Mouse (Mus musculus) retina, postnatal 7 days (tissue): ENCODE data around the gene P2ry2.

Source experiments
- DNase-seq: peaks from one replicate; pipeline ENCODE4 v3.0.0-alpha.2; 2012; ENCODE audit warnings: low read depth, low spot score

The P2ry2 gene

GRCm38 (mm10) chr7:100988092-100988491, 24.6 kb downstream of the P2ry2 start:
- DNase-seq, result no peak

DNA sequence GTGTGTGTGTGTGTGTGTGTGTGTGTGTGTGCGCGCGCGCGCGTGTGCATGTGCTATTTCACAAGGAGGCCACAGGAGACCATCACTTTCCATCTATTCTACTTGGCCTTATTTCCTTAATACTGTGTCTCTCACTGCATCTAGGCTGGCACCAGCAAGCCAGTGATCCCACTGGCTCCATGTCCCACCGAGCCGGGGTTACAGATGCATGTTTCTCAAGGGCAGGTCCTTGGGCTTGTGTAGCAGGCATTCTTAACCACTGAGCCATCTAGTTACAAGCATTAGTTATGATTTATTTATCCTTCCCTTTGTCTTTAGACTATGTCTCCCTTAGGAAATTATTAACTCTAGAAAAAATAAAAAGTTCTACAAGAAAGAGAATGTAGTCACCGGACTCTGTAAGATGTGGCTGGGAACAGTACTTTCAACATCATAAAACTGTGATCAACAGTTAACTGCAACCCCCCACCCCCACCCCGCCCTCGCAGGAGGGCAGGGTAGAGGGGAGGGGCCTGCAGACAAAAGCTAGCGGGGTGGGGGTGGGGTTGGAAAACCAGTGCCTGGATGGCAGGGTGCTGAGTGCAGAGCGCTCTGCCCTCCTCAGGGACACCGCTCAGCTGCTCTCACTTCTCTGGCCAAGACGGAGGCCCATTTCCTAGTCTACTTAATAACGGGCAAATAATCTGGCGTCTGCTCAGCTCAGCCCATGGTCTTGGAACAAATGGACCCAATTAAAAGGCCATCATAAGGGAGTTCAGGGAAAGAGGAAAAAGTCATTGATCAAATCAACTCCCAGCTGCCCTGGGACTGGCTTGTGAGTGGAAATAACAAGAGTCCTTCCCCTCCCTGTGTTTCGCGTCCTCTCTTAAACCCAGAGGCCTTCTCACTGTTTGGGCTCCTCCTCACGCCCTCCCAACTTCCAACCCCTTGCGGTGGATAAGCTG, 27.9 kb downstream of the P2ry2 start:
- DNase-seq, result no peak

DNA sequence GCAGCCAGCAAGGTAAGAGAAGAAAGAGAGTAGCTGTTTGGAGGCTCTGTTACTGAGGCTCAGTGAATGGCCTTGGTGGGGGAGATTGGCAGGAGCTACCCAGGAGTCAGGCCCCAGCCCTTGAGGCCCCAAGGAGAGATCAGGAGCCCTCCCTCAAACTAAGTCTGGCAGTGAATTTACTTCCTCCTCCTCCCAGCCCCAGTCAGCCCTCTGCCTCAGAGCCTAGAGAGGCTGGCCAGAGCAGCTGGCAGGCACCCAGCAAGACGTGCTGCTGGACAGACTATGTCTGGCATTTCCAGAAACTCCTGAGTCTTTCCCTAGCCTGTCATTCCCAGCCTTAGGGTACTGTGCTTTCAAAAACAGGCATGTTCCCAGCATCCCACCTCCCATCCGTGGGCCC, 33.5 kb downstream of the P2ry2 start:
- no peak for DNase-seq

- no peak for DNase-seq
Observed at GRCm38 (mm10) chr7:100978171-100978570, 34.5 kb downstream of the P2ry2 start.

- DNase-seq, result no peak
Observed at GRCm38 (mm10) chr7:100974135-100974903, 38.3 kb downstream of the P2ry2 start, which contains the start of gene P2ry6. Gene P2ry6, minus strand, starts transcription at chr7:100974649.

- no peak for DNase-seq
Observed at GRCm38 (mm10) chr7:100972875-100973274, 39.8 kb downstream of the P2ry2 start.

GRCm38 (mm10) chr7:100968874-100969659, 43.6 kb downstream of the P2ry2 start:
- DNase-seq, result no peak

DNA sequence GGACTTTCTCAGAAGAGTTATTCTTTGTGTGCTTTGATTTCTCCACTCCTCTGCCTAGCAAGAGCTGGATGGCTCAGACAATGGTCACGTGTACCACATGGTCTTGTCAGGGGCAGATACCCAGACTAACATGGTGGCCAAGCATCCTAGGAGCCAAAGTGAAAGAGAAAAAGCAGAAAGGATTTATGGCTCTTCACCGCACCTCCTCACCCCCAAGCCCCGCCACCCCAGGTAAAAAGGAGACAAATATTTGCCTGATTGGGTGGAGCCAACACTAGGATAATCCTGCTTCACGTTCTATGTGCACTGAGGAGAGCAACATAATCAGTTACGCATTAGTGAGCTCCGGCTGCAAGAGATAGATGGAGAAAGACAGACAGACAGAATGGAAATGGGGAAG, 44.3 kb downstream of the P2ry2 start:
- DNase-seq, result no peak

GRCm38 (mm10) chr7:100967850-100968249, 44.8 kb downstream of the P2ry2 start:
- no peak for DNase-seq

DNA sequence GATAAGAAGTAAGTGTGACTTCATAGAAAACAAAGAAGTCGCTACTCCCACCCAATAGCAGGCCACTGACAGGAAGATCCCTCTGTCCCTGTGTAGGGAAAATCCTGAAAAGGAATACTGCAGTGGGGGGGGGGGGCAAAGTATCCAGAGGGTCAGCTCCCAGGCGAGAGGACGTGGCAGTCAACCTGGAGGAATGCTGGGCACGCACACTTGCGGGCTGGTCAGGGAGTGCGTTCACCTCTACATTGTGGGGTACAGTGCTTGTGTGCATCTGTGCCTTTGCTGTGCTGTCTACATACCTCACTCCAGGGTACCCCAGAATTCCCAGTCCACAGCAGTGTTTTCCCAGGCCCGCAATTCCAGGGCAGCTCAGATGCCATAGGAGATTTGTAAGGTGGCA, 46.7 kb downstream of the P2ry2 start:
- no peak for DNase-seq

- peak; percentile 6 for DNase-seq
Observed at GRCm38 (mm10) chr7:100965079-100965478, 47.6 kb downstream of the P2ry2 start.

GRCm38 (mm10) chr7:100964242-100964641, 48.4 kb downstream of the P2ry2 start:
- no peak for DNase-seq

DNA sequence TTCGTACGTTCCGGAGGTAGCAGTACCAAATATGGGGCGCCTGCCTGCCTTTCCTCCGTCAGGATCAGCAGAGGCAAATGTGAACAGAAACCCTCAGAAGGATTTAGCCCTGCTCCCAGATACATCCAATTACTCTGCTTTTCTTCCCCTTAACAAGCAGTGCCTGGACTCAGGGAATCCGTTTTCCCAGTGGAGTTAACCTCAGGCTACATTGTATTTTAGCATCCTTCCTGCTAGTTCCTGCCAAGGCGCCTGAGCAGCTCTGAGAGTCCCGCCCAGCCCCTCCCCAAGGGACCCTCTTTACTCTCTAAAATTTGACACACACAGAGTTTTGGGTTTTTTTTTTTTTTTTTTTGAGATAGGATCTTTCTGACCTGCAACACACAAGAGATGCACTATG, 49.3 kb downstream of the P2ry2 start:
- no peak for DNase-seq

GRCm38 (mm10) chr7:100961146-100961545, 51.5 kb downstream of the P2ry2 start:
- DNase-seq, result no peak

- no peak for DNase-seq
Observed at GRCm38 (mm10) chr7:100960462-100960861, 52.2 kb downstream of the P2ry2 start.

DNA sequence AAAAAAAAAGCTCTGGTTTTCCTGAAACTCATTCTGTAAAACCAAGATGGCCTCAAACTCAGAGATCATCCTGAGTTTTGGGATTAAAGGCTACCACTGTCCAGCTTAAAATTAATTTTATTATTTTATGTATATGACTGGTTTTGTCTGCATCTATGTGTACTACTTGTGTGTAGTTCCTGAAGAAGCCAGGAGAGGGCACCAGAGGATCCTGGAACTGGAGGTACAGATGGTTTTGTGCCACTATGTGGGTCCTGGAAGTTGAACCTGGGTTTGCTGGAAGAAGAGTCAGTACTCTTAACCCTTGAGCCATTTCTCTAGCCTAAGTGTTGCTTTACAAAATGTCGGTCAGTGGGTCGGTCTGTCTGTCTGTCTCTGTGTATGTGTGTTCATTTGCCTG, 54.2 kb downstream of the P2ry2 start:
- no peak for DNase-seq

DNA sequence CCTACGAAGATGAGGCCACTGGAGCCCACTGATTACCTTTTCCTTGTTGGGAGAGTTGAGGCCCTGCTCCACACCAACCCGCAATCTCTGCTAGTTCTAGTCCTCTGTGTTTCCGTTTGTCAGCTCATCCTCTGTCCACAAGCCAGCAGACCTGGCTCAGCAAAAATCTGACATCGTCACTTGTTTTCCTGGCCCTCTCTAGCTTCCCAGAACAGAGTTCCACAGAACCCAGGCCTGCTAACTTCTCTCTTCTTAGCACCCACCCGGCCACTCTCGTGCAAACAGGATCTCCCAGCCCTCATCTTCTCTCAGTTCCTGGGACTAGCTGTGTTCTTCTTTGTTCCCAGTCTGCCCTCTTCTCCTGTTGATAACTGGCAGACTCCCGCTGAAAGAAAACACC, 60.0 kb downstream of the P2ry2 start:
- DNase-seq, result no peak

GRCm38 (mm10) chr7:100951903-100952302, 60.8 kb downstream of the P2ry2 start:
- DNase-seq, result no peak

- no peak for DNase-seq
Observed at GRCm38 (mm10) chr7:100950481-100951010, 62.1 kb downstream of the P2ry2 start.

GRCm38 (mm10) chr7:100950031-100950430, 62.6 kb downstream of the P2ry2 start:
- DNase-seq, result no peak
